Mouse (Mus musculus) retina, embryonic 14.5 days (tissue): ENCODE results near the gene Gm8024.
"Not testable (repeated sequence)": the region's sequence is repeated elsewhere in the genome, so short reads cannot be mapped to it uniquely, and the experiment has no call there.

Experiments used
- DNase-seq: peaks from one replicate; pipeline ENCODE4 v3.0.0-alpha.2; 2015; ENCODE audit warnings: low spot score

Gene Gm8024

GRCm38 (mm10) chr14:42524182-42524581, at the start of gene Gm8024:
Gene Gm8024, minus strand, starts transcription at chr14:42524282.
- not testable (repeated sequence) for DNase-seq

GRCm38 (mm10) chr14:42543170-42543701, 19.2 kb upstream of the Gm8024 start:
- DNase-seq, result not testable (repeated sequence)

- not testable (repeated sequence) for DNase-seq
Observed at GRCm38 (mm10) chr14:42542316-42543169, 18.5 kb upstream of the Gm8024 start.

- not testable (repeated sequence) for DNase-seq
Observed at GRCm38 (mm10) chr14:42502249-42502648, 21.8 kb downstream of the Gm8024 start, which contains the start of gene Gm8020. Gene Gm8020, minus strand, starts transcription at chr14:42502349.
